Mouse (Mus musculus) hindbrain, embryonic 14.5 days (tissue): ENCODE data around the gene Gramd4. TPM values are rescaled to one million over a fixed set of nuclear protein-coding genes. Genes with fewer than 3 reads are reported as not detected.
A peak's percentile ranks its signal among the peaks of the same experiment; 100 is the strongest.

ENCODE experiments used
- ATAC-seq: fragments of 200-750 bp; cut with Nextera tagmentation; 2 replicates; pipeline ENCODE4 v1.8.0; 2017; ENCODE audit warnings: moderate number of reproducible peaks, mild to moderate bottlenecking, moderate TSS enrichment, moderate library complexity; ENCODE audit not compliant: low FRiP score
- DNase-seq: peaks from one replicate; pipeline ENCODE4 v3.0.0-alpha.2; 2015; ENCODE audit warnings: low spot score
- H3K27ac ChIP-seq: fragments of 300-500 bp; sonication (generic); 2 replicates; pipeline ENCODE4 v1.5.1; 2014; ENCODE audit warnings: mild to moderate bottlenecking, moderate library complexity
- H3K27me3 ChIP-seq: fragments of 300-500 bp; sonication (generic); 2 replicates; pipeline ENCODE4 v1.6.1; 2014; ENCODE audit warnings: mild to moderate bottlenecking, low read length, mixed read lengths; ENCODE audit not compliant: control insufficient read depth, insufficient read depth
- H3K36me3 ChIP-seq: fragments of 300-500 bp; sonication (generic); replicated peaks from 2 replicates; pipeline ENCODE4 v1.6.1; 2014; ENCODE audit not compliant: control insufficient read depth, insufficient read depth
- H3K4me1 ChIP-seq: fragments of 300-500 bp; sonication (generic); replicated peaks from 2 replicates; pipeline ENCODE4 v1.6.1; 2014; ENCODE audit warnings: antibody characterized with exemption, low read length, mixed read lengths; ENCODE audit not compliant: control insufficient read depth, insufficient read depth
- H3K4me2 ChIP-seq: fragments of 300-500 bp; sonication (generic); replicated peaks from 2 replicates; pipeline ENCODE4 v1.6.1; 2014; ENCODE audit warnings: mild to moderate bottlenecking, moderate library complexity
- H3K4me3 ChIP-seq: fragments of 300-500 bp; sonication (generic); replicated peaks from 2 replicates; pipeline ENCODE4 v1.5.1; 2014; ENCODE audit warnings: mild to moderate bottlenecking, low read length
- H3K9ac ChIP-seq: fragments of 300-500 bp; sonication (generic); 2 replicates; pipeline ENCODE4 v1.6.1; 2014
- H3K9me3 ChIP-seq: fragments of 300-500 bp; sonication (generic); 2 replicates; pipeline ENCODE4 v1.6.1; 2016; ENCODE audit warnings: low read length; ENCODE audit not compliant: control insufficient read depth
- WGBS: fragments of 180-500 bp; shearing (Covaris S2); extraction: QIAGEN DNeasy Blood & Tissue Kit; methylation state at CpG from one replicate; pipeline ENCODE4 v1.1.7; 2014; 5-methylcytosine and 5-hydroxymethylcytosine counted together
- polyA plus RNA-seq: library from polyadenylated mRNA; unstranded; fragments of >200 nt; fragmentation: Nextera tagmentation; extraction: Ambion mirVana; gene quantifications from 2 replicates; pipeline ENCODE4 v1.2.1, GENCODE M21; 2014

The Gramd4 gene
- polyA plus RNA-seq, 1 experiment from 2014 or later: 24.9 TPM

DNA sequence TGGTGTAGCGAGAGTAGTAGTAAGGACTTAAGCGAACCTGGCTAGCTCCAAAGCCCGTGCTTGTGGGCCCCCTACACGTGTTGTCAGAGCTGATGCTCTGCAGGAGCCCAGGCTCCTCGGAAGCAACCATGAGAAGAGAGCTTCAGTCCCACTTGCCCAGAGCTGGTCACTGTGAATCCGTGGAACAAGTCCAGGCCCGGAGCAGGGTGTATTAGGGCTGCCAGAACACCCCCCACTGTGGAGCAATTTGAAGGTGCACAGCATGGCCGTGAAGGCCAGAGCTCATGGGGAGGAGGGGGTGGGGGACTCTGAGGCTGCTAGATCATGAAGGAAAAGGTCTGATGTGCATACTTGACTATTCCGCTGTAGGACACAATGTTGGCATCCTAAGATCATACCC is 44.1 kb downstream of the Gramd4 start:
- WGBS: 84% methylated on average over 9 of the region's 9 CpGs
- no peak overlapping the region for H3K9ac ChIP-seq
- H3K4me2 ChIP-seq: no peak overlapping the region
- H3K36me3 ChIP-seq: peaks cover 46% of the 10 kb centered on the region
- ATAC-seq (no peak), DNase-seq (no peak)
- H3K9me3 ChIP-seq: no peaks in the 10 kb centered on the region
- H3K4me3 ChIP-seq: no peak overlapping the region
- no peaks in the 10 kb centered on the region for H3K27me3 ChIP-seq
- no peak overlapping the region for H3K27ac ChIP-seq
- no peaks in the 10 kb centered on the region for H3K4me1 ChIP-seq

DNA sequence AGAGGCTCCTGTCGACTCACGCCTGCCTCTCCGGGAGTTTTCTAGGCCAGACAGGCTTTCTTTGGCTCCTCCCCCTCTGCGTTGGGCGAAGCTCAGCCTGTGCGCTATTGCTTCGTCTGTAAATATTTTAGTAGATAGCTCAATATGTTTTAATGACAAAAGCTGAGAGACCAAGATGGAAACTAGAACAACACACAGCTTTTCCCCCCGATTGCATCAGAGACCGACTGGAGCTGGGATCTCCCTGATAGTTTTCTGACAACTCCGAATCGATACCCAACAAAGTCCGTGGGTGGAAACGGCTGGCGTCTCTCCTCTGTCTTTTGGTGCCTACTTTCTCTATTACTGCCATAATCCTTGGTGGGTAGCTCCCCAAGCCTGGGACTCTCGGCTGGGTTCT is 44.8 kb downstream of the Gramd4 start:
- DNase-seq: no peak
- no peak overlapping the region for H3K27ac ChIP-seq
- no peak overlapping the region for H3K9ac ChIP-seq
- H3K4me1 ChIP-seq: no peaks in the 10 kb centered on the region
- no peaks in the 10 kb centered on the region for H3K9me3 ChIP-seq
- H3K27me3 ChIP-seq: no peaks in the 10 kb centered on the region
- no peak overlapping the region for H3K4me2 ChIP-seq
- H3K36me3 ChIP-seq: peaks cover 46% of the 10 kb centered on the region
- 89% methylated on average over 15 of the region's 15 CpGs for WGBS
- ATAC-seq: no peak
- no peak overlapping the region for H3K4me3 ChIP-seq

DNA sequence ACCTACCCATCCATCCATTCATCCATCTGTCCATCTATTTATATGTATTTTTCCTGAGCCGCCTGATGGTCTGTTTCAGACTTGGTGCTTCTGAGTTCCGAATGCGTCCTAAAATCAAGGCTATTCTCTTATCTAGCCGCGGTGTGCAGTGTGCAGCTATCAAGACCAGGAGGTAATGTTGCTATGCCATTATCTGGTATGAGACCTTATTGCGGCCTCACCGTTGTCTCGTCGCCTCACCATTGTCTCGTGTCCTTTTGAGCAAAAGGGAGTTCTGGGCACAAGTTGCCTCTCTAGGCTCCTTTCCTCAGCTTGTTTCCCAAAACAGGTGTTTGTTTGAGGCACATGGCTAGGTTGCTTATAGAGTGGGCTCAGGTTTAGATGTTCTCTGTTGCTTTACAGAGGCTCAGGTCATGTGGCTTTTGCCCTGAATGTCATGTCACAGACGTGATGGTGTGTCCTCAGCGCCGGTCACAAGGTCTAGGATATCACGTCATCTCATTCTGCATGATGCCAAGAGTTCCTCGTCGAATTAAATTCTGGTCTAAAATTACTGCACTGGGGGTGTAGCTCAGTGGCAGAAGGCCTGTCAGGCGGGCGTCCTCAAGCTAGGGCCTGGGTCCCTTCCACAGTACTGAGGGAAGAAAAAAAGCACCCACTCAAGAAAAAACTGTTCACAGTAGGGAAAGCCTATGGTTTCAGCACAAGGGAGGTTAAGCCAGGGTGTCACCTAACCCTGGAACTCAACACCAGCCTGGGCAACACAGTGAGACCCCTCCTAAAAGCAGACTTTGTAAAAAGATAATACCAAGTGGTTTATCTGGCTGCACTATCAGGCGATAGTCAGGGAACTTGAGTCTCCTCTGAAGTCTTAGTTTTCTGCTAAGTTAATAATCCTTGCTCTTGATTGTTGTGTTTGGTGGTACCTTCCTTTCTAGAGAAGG is 47.2 kb downstream of the Gramd4 start:
- H3K27ac ChIP-seq: no peak overlapping the region
- no peak overlapping the region for H3K4me3 ChIP-seq
- no peak overlapping the region for H3K4me2 ChIP-seq
- H3K9ac ChIP-seq: no peak overlapping the region
- no peaks in the 10 kb centered on the region for H3K27me3 ChIP-seq
- H3K9me3 ChIP-seq: no peaks in the 10 kb centered on the region
- DNase-seq (no peak), ATAC-seq (no peak)
- WGBS: 92% methylated on average over 19 of the region's 19 CpGs
- 0 out of 2 replicates have a peak, but pooled peaks cover 5% of the 10 kb centered on the region for H3K4me1 ChIP-seq
- H3K36me3 ChIP-seq: peaks cover 46% of the 10 kb centered on the region

DNA sequence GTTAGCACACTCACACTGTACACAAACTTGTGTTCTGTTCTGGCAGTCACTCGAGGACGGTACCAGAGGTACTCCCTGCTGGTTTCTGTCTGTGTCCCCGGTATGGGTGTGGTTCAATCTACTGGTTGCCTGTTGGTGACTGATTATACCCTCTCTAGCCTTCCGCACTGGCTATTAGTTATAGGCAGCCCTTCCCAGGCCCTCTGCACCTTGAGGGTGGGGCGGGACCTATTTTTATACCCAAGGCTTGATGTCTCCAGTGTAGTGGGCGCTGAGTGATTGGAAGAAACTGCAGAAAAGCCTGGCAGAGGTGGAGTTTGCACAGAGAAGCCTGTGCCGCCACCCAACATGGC is 47.8 kb downstream of the Gramd4 start:
- WGBS: 88% methylated on average over 7 of the region's 7 CpGs
- DNase-seq: no peak
- H3K4me1 ChIP-seq: 0 out of 2 replicates have a peak, but pooled peaks cover 5% of the 10 kb centered on the region

DNA sequence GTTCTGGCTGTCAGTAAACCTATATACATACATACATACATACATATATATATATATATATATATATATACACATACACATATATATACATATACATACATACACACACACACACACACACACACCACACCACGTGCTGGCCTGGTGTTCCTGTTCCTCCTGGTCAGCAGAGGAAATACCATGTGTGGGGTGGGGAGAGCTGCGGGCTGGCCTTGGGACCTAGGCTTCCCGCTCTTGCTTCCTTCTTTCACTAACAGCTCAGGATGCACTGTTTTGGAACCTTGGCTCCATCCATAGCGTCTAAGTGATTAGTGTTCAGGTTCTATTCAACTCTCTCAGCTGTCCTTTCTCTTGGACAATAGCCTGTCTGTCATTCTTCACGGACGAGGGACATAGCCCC is 48.3 kb downstream of the Gramd4 start:
- Histone ChIP-seq H3K27ac (no peak overlapping the region), H3K36me3 (peaks cover 43% of the 10 kb centered on the region), H3K9ac (no peak overlapping the region), H3K4me2 (no peak overlapping the region), H3K27me3 (no peaks in the 10 kb centered on the region), H3K4me3 (no peak overlapping the region), H3K4me1 (0 out of 2 replicates have a peak, but pooled peaks cover 5% of the 10 kb centered on the region), H3K9me3 (no peaks in the 10 kb centered on the region)
- DNase-seq (no peak), ATAC-seq (no peak)
- WGBS: 53% methylated on average over 6 of the region's 6 CpGs

More for the DNA sequence above, 47.8 kb downstream of the Gramd4 start:
- peaks cover 46% of the 10 kb centered on the region for H3K36me3 ChIP-seq
- H3K4me3 ChIP-seq: no peak overlapping the region
- no peak for ATAC-seq
- H3K27me3 ChIP-seq: no peaks in the 10 kb centered on the region
- no peak overlapping the region for H3K4me2 ChIP-seq
- no peaks in the 10 kb centered on the region for H3K9me3 ChIP-seq
- H3K27ac ChIP-seq: no peak overlapping the region
- H3K9ac ChIP-seq: no peak overlapping the region

DNA sequence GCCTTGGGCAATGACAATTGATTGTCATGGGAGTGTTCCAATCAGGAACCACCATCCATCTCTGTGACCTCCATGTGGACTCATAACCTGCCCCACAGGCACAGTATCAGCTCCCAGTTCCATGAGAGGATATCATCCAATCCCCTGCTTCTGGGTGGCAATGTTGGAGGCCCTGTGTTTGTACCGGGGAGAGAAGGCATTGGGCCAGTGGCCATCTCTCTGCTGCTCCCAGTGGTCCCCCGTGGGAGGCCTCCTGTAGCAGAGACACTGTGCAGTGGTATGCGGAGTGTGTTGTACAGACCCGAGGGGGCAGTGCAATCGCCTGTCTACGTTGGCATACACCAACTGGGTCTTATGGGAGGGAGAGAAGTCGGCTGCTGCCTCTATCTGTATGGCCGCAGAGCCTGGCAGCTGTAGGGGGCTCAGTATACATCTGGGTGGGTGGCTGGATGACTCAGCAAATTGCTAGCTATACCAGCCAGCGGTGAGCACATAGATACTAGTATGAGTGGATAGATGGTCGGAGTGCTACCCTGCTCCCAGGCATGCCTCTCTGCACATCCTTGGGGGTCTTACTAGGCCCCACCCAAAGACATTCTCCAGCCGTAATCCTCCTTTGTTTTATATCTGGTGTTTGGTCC is 50.5 kb downstream of the Gramd4 start:
- no peaks in the 10 kb centered on the region for H3K27me3 ChIP-seq

DNA sequence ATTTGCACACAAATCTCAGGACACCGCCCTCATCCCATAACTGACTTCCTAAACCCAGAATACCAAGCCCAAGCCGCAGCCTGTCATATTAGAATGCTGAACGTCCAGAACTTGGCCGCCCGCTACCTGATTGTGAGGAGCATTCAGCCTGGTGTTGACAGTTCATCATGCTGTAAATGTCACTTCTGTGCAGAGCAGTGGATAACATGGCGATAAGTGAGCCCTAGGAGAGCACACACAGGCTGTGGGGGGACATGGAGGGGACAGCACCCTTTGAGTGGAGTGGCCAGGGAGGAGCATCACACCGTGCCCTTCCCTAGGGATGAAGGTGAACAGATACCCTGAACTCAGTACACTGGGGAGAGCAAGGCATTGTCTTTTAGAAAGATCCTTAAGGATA is 51.8 kb downstream of the Gramd4 start:
- no peak for DNase-seq
- Histone ChIP-seq H3K4me1 (peaks cover 24% of the 10 kb centered on the region), H3K9ac (no peak overlapping the region), H3K4me3 (no peak overlapping the region), H3K36me3 (peaks cover 9% of the 10 kb centered on the region; the same call in 1 of the 2 replicates), H3K4me2 (no peak overlapping the region), H3K27ac (no peak overlapping the region), H3K9me3 (no peaks in the 10 kb centered on the region), H3K27me3 (no peaks in the 10 kb centered on the region)
- ATAC-seq: no peak
- 78% methylated on average over 7 of the region's 7 CpGs for WGBS

More for the DNA sequence above, 50.5 kb downstream of the Gramd4 start:
- DNase-seq (no peak), ATAC-seq (0 out of 2 replicates have a peak, but pooled peaks have one; percentile 15)
- Histone ChIP-seq H3K9ac (no peak overlapping the region), H3K4me1 (peaks cover 15% of the 10 kb centered on the region), H3K4me2 (no peak overlapping the region), H3K36me3 (peaks cover 22% of the 10 kb centered on the region; the same call in 1 of the 2 replicates), H3K9me3 (no peaks in the 10 kb centered on the region), H3K4me3 (no peak overlapping the region), H3K27ac (no peak overlapping the region)
- 71% methylated on average over 11 of the region's 11 CpGs for WGBS

DNA sequence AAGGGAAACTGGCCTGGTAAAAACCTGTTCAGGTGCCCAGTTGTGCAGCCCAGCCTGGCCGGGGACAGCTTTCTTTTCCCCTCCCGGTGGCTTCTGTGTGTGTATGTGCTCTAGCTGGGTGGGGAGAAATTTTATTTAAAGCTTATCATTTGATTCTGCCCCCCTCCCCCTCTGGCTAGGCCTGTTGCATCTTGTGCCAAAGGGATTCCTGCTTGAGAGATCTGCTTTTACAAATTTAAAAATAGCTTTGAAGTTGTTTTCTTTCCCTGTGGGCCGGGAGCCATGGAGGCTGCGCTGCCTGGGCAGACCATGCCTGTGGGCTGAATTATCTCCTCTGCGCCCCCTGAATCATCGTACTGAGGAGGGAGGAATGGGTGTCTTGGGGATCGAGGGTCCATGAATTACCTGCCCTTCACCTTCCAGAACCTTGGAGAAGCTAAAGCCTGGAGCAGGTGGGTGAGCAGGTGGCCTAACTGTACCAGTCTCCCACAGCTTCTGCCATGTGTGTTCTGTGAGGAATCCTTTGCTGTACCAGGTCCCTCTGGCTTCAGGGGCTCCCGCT is 52.2 kb downstream of the Gramd4 start:
- 78% methylated on average over 8 of the region's 8 CpGs for WGBS
- Histone ChIP-seq H3K27me3 (no peaks in the 10 kb centered on the region), H3K4me2 (no peak overlapping the region), H3K4me3 (no peak overlapping the region), H3K36me3 (peaks cover 4% of the 10 kb centered on the region; the same call in 1 of the 2 replicates), H3K9me3 (no peaks in the 10 kb centered on the region), H3K27ac (no peak overlapping the region), H3K4me1 (peaks cover 24% of the 10 kb centered on the region), H3K9ac (no peak overlapping the region)
- no peak for ATAC-seq
- no peak for DNase-seq
